Mouse (Mus musculus) embryonic facial prominence, embryonic 12.5 days (tissue): Measurements from ENCODE around the gene Tbc1d10a. TPM values are rescaled to one million over a fixed set of nuclear protein-coding genes. Genes with fewer than 3 reads are reported as not detected.
A peak's percentile ranks its signal among the peaks of the same experiment; 100 is the strongest.
"Not testable (repeated sequence)": the region's sequence is repeated elsewhere in the genome, so short reads cannot be mapped to it uniquely, and the experiment has no call there.

ENCODE experiments used
- ATAC-seq: fragments of 200-750 bp; cut with Nextera tagmentation; 2 replicates; pipeline ENCODE4 v1.8.0; 2017; ENCODE audit not compliant: insufficient number of reproducible peaks, insufficient read depth, low FRiP score, low TSS enrichment
- H3K27ac ChIP-seq: fragments of 300-500 bp; sonication (generic); 2 replicates; pipeline ENCODE4 v1.5.1; 2016; ENCODE audit warnings: mild to moderate bottlenecking
- H3K27me3 ChIP-seq: fragments of 300-500 bp; sonication (generic); 2 replicates; pipeline ENCODE4 v1.6.1; 2016; ENCODE audit warnings: mild to moderate bottlenecking, moderate library complexity
- H3K36me3 ChIP-seq: fragments of 300-500 bp; sonication (generic); 2 replicates; pipeline ENCODE4 v1.6.1; 2016; ENCODE audit warnings: mild to moderate bottlenecking
- H3K4me1 ChIP-seq: fragments of 300-500 bp; sonication (generic); 2 replicates; pipeline ENCODE4 v1.6.1; 2016
- H3K4me2 ChIP-seq: fragments of 300-500 bp; sonication (generic); replicated peaks from 2 replicates; pipeline ENCODE4 v1.6.1; 2016; ENCODE audit warnings: mild to moderate bottlenecking, moderate library complexity
- H3K4me3 ChIP-seq: fragments of 300-500 bp; sonication (generic); 2 replicates; pipeline ENCODE4 v1.5.1; 2016; ENCODE audit warnings: mild to moderate bottlenecking
- H3K9ac ChIP-seq: fragments of 300-500 bp; sonication (generic); 2 replicates; pipeline ENCODE4 v1.6.1; 2016; ENCODE audit warnings: mild to moderate bottlenecking, moderate library complexity
- H3K9me3 ChIP-seq: fragments of 300-500 bp; sonication (generic); 2 replicates; pipeline ENCODE4 v1.6.1; 2016; ENCODE audit warnings: mild to moderate bottlenecking, moderate library complexity
- WGBS: fragments of 180-500 bp; shearing (Covaris S2); methylation state at CpG from one replicate; pipeline ENCODE4 v1.1.7; 2016; 5-methylcytosine and 5-hydroxymethylcytosine counted together
- polyA plus RNA-seq: library from polyadenylated mRNA; unstranded; fragments of >200 nt; fragmentation: Nextera tagmentation; extraction: Ambion mirVana; gene quantifications from 2 replicates; pipeline ENCODE4 v1.2.1, GENCODE M21; 2016

Gene Tbc1d10a
- polyA plus RNA-seq, 1 experiment from 2014 or later: 34.7 TPM

- 89% methylated on average over 6 of the region's 6 CpGs for WGBS
- not testable (repeated sequence) for H3K4me3 ChIP-seq, H3K27me3 ChIP-seq, H3K4me2 ChIP-seq, H3K27ac ChIP-seq, H3K9me3 ChIP-seq, ATAC-seq, H3K9ac ChIP-seq
- H3K4me1 ChIP-seq: peaks cover 11% of the 10 kb centered on the region
- peaks cover 27% of the 10 kb centered on the region for H3K36me3 ChIP-seq
Observed at GRCm38 (mm10) chr11:4185480-4185879, 1.1 kb upstream of the Tbc1d10a start.

- WGBS: 17% methylated on average over 9 of the region's 9 CpGs
Observed at GRCm38 (mm10) chr11:4187318-4187700, 720 bp downstream of the Tbc1d10a start.

DNA sequence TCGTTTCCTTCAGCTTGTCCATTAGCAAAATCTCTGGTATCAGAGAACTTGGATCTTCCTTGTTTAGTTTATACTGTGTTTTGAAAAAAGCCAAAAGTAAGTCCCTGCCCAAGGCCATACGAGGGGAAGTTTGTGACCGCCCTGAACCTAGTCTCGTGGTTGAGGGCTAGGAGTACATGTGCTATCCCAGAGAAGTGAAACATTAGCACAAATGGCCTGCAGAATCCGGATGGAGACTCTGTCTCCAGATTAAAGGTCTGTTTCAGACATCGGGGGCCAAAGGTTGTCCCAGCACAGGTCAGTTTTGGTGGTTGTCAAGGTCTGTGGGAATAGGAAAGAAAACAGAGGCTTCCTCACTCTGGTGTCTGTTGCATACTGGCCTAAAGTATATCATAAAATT lies 2.6 kb downstream of the Tbc1d10a start:
- 85% methylated on average over 6 of the region's 6 CpGs for WGBS
- no peak overlapping the region for H3K4me3 ChIP-seq
- no peak overlapping the region for H3K4me2 ChIP-seq
- no peak for ATAC-seq
- no peaks in the 10 kb centered on the region for H3K27me3 ChIP-seq
- H3K9ac ChIP-seq: no peak overlapping the region
- H3K4me1 ChIP-seq: peaks cover 33% of the 10 kb centered on the region
- H3K36me3 ChIP-seq: no peaks in the 10 kb centered on the region
- no peak overlapping the region for H3K27ac ChIP-seq
- no peaks in the 10 kb centered on the region for H3K9me3 ChIP-seq

More at GRCm38 (mm10) chr11:4187318-4187700, 720 bp downstream of the Tbc1d10a start:
- 0 out of 2 replicates have a peak, but pooled peaks have one; percentile 2 for ATAC-seq
- no peak overlapping the region for H3K27ac ChIP-seq
- peaks cover 10% of the 10 kb centered on the region for H3K36me3 ChIP-seq
- H3K9ac ChIP-seq: peak overlapping the region; percentile 87
- no peaks in the 10 kb centered on the region for H3K27me3 ChIP-seq
- peak overlapping the region; percentile 85 for H3K4me3 ChIP-seq
- peaks cover 27% of the 10 kb centered on the region for H3K4me1 ChIP-seq
- H3K9me3 ChIP-seq: no peaks in the 10 kb centered on the region
- H3K4me2 ChIP-seq: peak overlapping the region; percentile 85

- no peaks in the 10 kb centered on the region for H3K9me3 ChIP-seq
- WGBS: 64% methylated on average over 3 of the region's 3 CpGs
- H3K36me3 ChIP-seq: no peaks in the 10 kb centered on the region
- ATAC-seq: no peak
- peaks cover 33% of the 10 kb centered on the region for H3K4me1 ChIP-seq
- H3K4me3 ChIP-seq: no peak overlapping the region
- H3K4me2 ChIP-seq: no peak overlapping the region
- no peak overlapping the region for H3K27ac ChIP-seq
- H3K9ac ChIP-seq: no peak overlapping the region
- no peaks in the 10 kb centered on the region for H3K27me3 ChIP-seq
Observed at GRCm38 (mm10) chr11:4190677-4191076, 4.1 kb downstream of the Tbc1d10a start.

GRCm38 (mm10) chr11:4192757-4193156 lies 6.2 kb downstream of the Tbc1d10a start:
- peaks cover 41% of the 10 kb centered on the region for H3K4me1 ChIP-seq
- 54% methylated on average over 3 of the region's 3 CpGs for WGBS
- no peak overlapping the region for H3K9ac ChIP-seq
- no peak overlapping the region for H3K4me3 ChIP-seq
- H3K36me3 ChIP-seq: no peaks in the 10 kb centered on the region
- H3K27ac ChIP-seq: 0 out of 2 replicates have a peak overlapping the region, but pooled peaks have one; percentile 23
- ATAC-seq: no peak
- H3K4me2 ChIP-seq: no peak overlapping the region
- H3K27me3 ChIP-seq: no peaks in the 10 kb centered on the region
- H3K9me3 ChIP-seq: no peaks in the 10 kb centered on the region

GRCm38 (mm10) chr11:4193420-4193819 lies 6.8 kb downstream of the Tbc1d10a start:
- no peak for ATAC-seq
- Histone ChIP-seq H3K4me2 (no peak overlapping the region), H3K4me1 (peaks cover 40% of the 10 kb centered on the region), H3K9ac (no peak overlapping the region), H3K27ac (no peak overlapping the region), H3K36me3 (no peaks in the 10 kb centered on the region), H3K4me3 (no peak overlapping the region), H3K9me3 (no peaks in the 10 kb centered on the region), H3K27me3 (no peaks in the 10 kb centered on the region)

DNA sequence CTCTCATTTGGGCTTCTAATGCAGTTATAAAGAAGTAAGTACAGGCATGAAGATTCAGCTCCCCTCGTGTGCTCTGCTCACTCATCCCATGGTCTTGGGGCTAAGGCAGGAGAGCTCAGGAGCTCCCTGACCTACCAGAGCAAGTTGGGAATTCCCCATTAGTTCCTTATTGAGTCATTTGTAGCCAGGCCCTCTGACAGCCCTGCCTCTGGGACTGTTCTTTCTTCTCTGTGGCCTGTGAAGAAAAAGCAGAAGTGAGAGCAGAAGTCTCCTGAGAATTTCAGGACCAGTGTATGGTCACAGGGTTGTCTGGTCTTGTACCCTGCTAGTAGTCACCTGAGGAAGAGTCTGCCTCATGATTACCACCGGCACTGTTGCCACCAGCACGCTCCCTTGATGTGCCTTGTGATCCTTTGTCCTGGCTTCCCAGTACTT lies 9.0 kb downstream of the Tbc1d10a start:
- Histone ChIP-seq H3K9me3 (no peaks in the 10 kb centered on the region), H3K4me3 (no peak overlapping the region), H3K9ac (no peak overlapping the region), H3K27ac (no peak overlapping the region), H3K27me3 (no peaks in the 10 kb centered on the region), H3K36me3 (no peaks in the 10 kb centered on the region), H3K4me1 (peaks cover 40% of the 10 kb centered on the region), H3K4me2 (no peak overlapping the region)
- WGBS: 82% methylated on average over 3 of the region's 3 CpGs
- ATAC-seq: no peak

GRCm38 (mm10) chr11:4196636-4197035 lies 10.0 kb downstream of the Tbc1d10a start:
- H3K9ac ChIP-seq: no peak overlapping the region
- no peak overlapping the region for H3K4me3 ChIP-seq
- H3K9me3 ChIP-seq: no peaks in the 10 kb centered on the region
- peaks cover 30% of the 10 kb centered on the region for H3K4me1 ChIP-seq
- ATAC-seq: no peak
- no peaks in the 10 kb centered on the region for H3K36me3 ChIP-seq
- 64% methylated on average over 8 of the region's 8 CpGs for WGBS
- no peak overlapping the region for H3K4me2 ChIP-seq
- no peaks in the 10 kb centered on the region for H3K27me3 ChIP-seq
- H3K27ac ChIP-seq: no peak overlapping the region

DNA sequence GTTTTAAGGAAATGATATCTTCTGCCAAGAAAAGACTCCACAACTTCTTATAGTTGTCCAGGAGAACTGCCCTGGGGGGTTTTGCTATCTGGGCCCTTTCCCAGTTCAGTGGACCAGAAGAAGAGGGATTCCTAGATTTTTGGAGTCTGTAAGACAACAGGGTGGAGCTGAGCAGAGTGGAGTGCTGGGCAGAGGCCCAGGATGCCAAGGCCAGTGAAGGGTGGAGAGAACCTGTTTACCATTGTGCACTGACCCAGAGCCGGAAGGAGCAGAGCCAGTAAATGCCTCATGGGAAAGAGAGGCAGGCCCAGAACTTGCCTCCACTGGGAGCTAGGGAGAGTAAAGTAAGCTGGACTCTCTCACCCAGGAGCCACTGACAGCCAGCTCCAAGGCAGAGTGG lies 11.1 kb downstream of the Tbc1d10a start:
- ATAC-seq: no peak
- WGBS: 100% methylated on average over 1 of the region's 1 CpGs
- H3K36me3 ChIP-seq: no peaks in the 10 kb centered on the region
- H3K9me3 ChIP-seq: no peaks in the 10 kb centered on the region
- no peak overlapping the region for H3K9ac ChIP-seq
- no peaks in the 10 kb centered on the region for H3K27me3 ChIP-seq
- H3K4me1 ChIP-seq: peaks cover 28% of the 10 kb centered on the region
- H3K4me2 ChIP-seq: no peak overlapping the region
- H3K4me3 ChIP-seq: no peak overlapping the region
- no peak overlapping the region for H3K27ac ChIP-seq

- peaks cover 9% of the 10 kb centered on the region for H3K36me3 ChIP-seq
- no peak overlapping the region for H3K9ac ChIP-seq
- no peak for ATAC-seq
- H3K4me1 ChIP-seq: peaks cover 9% of the 10 kb centered on the region
- H3K4me3 ChIP-seq: no peak overlapping the region
- H3K4me2 ChIP-seq: no peak overlapping the region
- H3K27ac ChIP-seq: no peak overlapping the region
- 80% methylated on average over 11 of the region's 11 CpGs for WGBS
- no peaks in the 10 kb centered on the region for H3K27me3 ChIP-seq
- H3K9me3 ChIP-seq: no peaks in the 10 kb centered on the region
Observed at GRCm38 (mm10) chr11:4201981-4202700, 15.6 kb downstream of the Tbc1d10a start.

GRCm38 (mm10) chr11:4202995-4203704 lies 16.6 kb downstream of the Tbc1d10a start:
- no peak for ATAC-seq
- Histone ChIP-seq H3K4me3 (no peak overlapping the region), H3K9ac (no peak overlapping the region), H3K36me3 (peaks cover 16% of the 10 kb centered on the region), H3K4me1 (peaks cover 9% of the 10 kb centered on the region), H3K27me3 (no peaks in the 10 kb centered on the region), H3K4me2 (no peak overlapping the region), H3K27ac (no peak overlapping the region), H3K9me3 (no peaks in the 10 kb centered on the region)
- 81% methylated on average over 12 of the region's 12 CpGs for WGBS

GRCm38 (mm10) chr11:4203705-4204074 lies 17.1 kb downstream of the Tbc1d10a start:
- Histone ChIP-seq H3K27ac (no peak overlapping the region), H3K4me1 (peaks cover 9% of the 10 kb centered on the region), H3K36me3 (peaks cover 22% of the 10 kb centered on the region), H3K9ac (no peak overlapping the region), H3K27me3 (no peaks in the 10 kb centered on the region), H3K4me2 (no peak overlapping the region), H3K9me3 (no peaks in the 10 kb centered on the region), H3K4me3 (no peak overlapping the region)
- 66% methylated on average over 2 of the region's 2 CpGs for WGBS
- no peak for ATAC-seq
